Mouse (Mus musculus): Measurements from ENCODE around the gene Gm21977.
"Not testable (repeated sequence)": the region's sequence is repeated elsewhere in the genome, so short reads cannot be mapped to it uniquely, and the experiment has no call there.

Gm21977 gene

DNA sequence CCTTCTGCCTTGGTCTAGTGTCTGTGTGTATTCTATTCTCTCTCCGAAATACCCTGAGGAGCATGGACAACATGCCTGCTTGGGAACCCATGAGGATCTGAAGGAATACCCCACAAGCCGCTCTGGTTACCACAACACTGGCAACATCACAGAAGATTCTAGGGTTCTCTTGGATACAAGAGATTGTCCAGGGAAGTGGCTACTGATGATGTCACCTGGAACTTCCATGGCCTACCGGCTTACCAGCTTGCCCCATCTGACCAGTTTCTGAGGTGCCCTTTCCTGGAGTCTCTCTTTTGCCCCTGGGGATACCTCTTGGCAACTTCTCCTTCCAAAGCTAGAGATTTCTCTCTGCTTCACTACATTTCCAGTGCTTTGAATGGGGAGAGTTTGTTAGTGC lies at the start of gene Gm21977:
TSS of gene Gm21977 (minus strand) at position 101 of the 400 bp plus-strand sequence.
- DNase-seq (ENCODE audit: low spot score) = not testable (repeated sequence)

Measured in adipocyte (in vitro differentiated cells).